Mouse (Mus musculus) kidney, adult 2 months (tissue): ENCODE data around the gene U2af2. TPM values are rescaled to one million over a fixed set of nuclear protein-coding genes. Genes with fewer than 3 reads are reported as not detected.

Experiments
- DNase-seq: peaks from one replicate; pipeline ENCODE4 v3.0.0; 2021
- H3K27ac ChIP-seq: fragments of 200-500 bp; 2 replicates; pipeline ENCODE4 v1.5.1; 2012; ENCODE audit warnings: low read depth, low read length, control low read depth, inconsistent platforms; ENCODE audit not compliant: insufficient read depth
- H3K27me3 ChIP-seq: fragments of 200-500 bp; replicated peaks from 2 replicates; pipeline ENCODE4 v1.6.1; 2012; ENCODE audit warnings: mild to moderate bottlenecking, moderate library complexity, low read length, inconsistent platforms; ENCODE audit not compliant: control insufficient read depth, insufficient read depth
- H3K36me3 ChIP-seq: fragments of 200-500 bp; 2 replicates; pipeline ENCODE4 v1.6.1; 2012; ENCODE audit warnings: mild to moderate bottlenecking, moderate library complexity, low read length, inconsistent platforms; ENCODE audit not compliant: control insufficient read depth, insufficient read depth
- H3K4me1 ChIP-seq: fragments of 200-500 bp; 2 replicates; pipeline ENCODE4 v1.6.1; 2011; ENCODE audit warnings: low read length; ENCODE audit not compliant: control insufficient read depth, insufficient read depth
- H3K4me3 ChIP-seq: fragments of 200-500 bp; 2 replicates; pipeline ENCODE4 v1.5.1; 2011; ENCODE audit warnings: mild to moderate bottlenecking, low read depth, low read length, control low read depth; ENCODE audit not compliant: insufficient read depth
- CTCF ChIP-seq: fragments of 200-500 bp; conservative IDR thresholded peaks from 2 replicates; pipeline ENCODE4 v1.5.1; 2011; ENCODE audit warnings: low read depth, mild to moderate bottlenecking, control low read depth, low read length, moderate library complexity, mixed read lengths; ENCODE audit not compliant: insufficient read depth, insufficient read length
- POLR2A ChIP-seq: fragments of 200-500 bp; IDR thresholded peaks from one replicate; pipeline ENCODE4 v1.6.1; 2011; ENCODE audit warnings: low read depth, low read length, control low read depth
- WGBS: fragments of 180-500 bp; shearing (Covaris S2); methylation state at CpG from one replicate; pipeline ENCODE4 v1.1.7; 2018; 5-methylcytosine and 5-hydroxymethylcytosine counted together
- polyA plus RNA-seq: library from polyadenylated mRNA; depleted of rRNA; stranded (reverse); fragments of >200 nt; gene quantifications from 2 replicates; pipeline ENCODE4 v1.2.3, GENCODE M21; 2012

U2af2 gene
- polyA plus RNA-seq, 1 experiment, result 153 TPM

DNA sequence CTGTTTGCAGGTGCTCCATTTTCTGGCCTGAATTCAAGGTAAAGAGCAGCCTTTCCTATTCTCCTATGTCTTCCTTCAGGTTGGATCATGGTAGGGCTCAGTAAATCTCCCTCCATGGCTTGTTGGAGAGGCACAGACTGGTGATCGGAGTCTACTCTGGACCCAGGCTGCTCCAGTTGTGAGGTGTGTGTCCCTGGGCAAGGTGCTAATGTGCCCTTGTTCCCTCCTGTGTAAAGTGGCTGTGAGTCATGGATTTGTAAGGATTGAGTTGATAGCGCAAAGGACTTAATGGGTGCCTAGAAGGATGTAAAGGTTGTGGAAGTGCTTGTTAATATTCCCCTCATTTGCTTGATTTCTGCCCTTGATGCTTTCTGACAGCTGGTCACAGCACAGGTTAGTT is 20.0 kb downstream of the U2af2 start:
- DNase-seq, result no peak
- Histone ChIP-seq H3K27me3 (no peaks in the 10 kb centered on the region), H3K36me3 (0 out of 2 replicates have a peak, but pooled peaks cover 1% of the 10 kb centered on the region), H3K4me3 (no peak overlapping the region), H3K27ac (no peak overlapping the region), H3K4me1 (peaks cover 13% of the 10 kb centered on the region; the same call in 1 of the 2 replicates)
- TF ChIP-seq CTCF (no peak), POLR2A (no peak)
- WGBS, result 77% methylated on average over 2 of the region's 2 CpGs

GRCm38 (mm10) chr7:5083325-5084105 is 21.6 kb downstream of the U2af2 start:
- H3K36me3 ChIP-seq, result no peaks in the 10 kb centered on the region
- no peak overlapping the region for H3K27ac ChIP-seq
- no peaks in the 10 kb centered on the region for H3K27me3 ChIP-seq
- TF ChIP-seq CTCF (no peak), POLR2A (no peak)
- peak; percentile 86 for DNase-seq
- H3K4me3 ChIP-seq, result no peak overlapping the region
- WGBS, result 56% methylated on average over 18 of the region's 18 CpGs
- H3K4me1 ChIP-seq, result peaks cover 25% of the 10 kb centered on the region

- no peaks in the 10 kb centered on the region for H3K27me3 ChIP-seq
- no peaks in the 10 kb centered on the region for H3K36me3 ChIP-seq
- no peak overlapping the region for H3K4me3 ChIP-seq
- peaks cover 29% of the 10 kb centered on the region for H3K4me1 ChIP-seq
- H3K27ac ChIP-seq, result no peak overlapping the region
- TF ChIP-seq CTCF (no peak), POLR2A (no peak)
- WGBS, result 90% methylated on average over 1 of the region's 1 CpGs
- DNase-seq, result no peak
Observed at GRCm38 (mm10) chr7:5085512-5085911, 23.6 kb downstream of the U2af2 start.

DNA sequence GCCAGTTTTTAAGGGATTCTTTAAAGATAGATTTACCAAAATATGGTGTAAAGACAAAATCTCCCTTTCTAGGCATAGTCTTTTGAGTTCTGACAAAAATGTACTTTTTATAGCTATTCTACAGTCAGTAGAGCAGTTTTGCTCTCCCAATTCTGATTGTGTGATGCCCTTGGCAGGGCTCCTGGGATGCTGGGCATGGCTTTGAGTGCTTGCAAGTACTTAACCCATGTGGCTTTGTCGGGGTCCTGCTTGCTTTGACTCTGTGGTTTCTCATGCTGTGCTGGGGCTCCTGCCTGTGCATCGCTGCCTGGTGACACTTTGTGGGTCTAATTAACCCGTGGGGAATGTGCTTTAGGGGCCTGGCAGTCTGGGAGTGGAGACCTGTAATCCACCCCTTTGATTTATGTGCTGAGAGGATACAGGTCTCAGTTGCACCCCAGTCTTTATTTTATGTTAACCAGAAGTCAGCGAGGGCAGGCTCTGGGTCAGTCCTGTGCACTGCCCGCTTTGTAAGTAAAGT is 25.0 kb downstream of the U2af2 start:
- Histone ChIP-seq H3K36me3 (no peaks in the 10 kb centered on the region), H3K4me3 (no peak overlapping the region), H3K27me3 (no peaks in the 10 kb centered on the region), H3K27ac (no peak overlapping the region), H3K4me1 (peaks cover 29% of the 10 kb centered on the region)
- TF ChIP-seq POLR2A (no peak), CTCF (no peak)
- DNase-seq, result peak; percentile 31
- 33% methylated on average over 5 of the region's 5 CpGs for WGBS

GRCm38 (mm10) chr7:5087886-5088285 is 25.9 kb downstream of the U2af2 start:
- 39% methylated on average over 4 of the region's 4 CpGs for WGBS
- peak; percentile 84 for DNase-seq
- peaks cover 27% of the 10 kb centered on the region for H3K4me1 ChIP-seq

GRCm38 (mm10) chr7:5089853-5090252 is 27.9 kb downstream of the U2af2 start:
- H3K4me3 ChIP-seq, result no peak overlapping the region
- 90% methylated on average over 15 of the region's 15 CpGs for WGBS
- H3K27ac ChIP-seq, result no peak overlapping the region
- TF ChIP-seq CTCF, result no peak
- TF ChIP-seq POLR2A, result no peak
- peaks cover 27% of the 10 kb centered on the region for H3K4me1 ChIP-seq
- no peaks in the 10 kb centered on the region for H3K27me3 ChIP-seq
- no peaks in the 10 kb centered on the region for H3K36me3 ChIP-seq
- no peak for DNase-seq

More at GRCm38 (mm10) chr7:5087886-5088285, 25.9 kb downstream of the U2af2 start:
- Histone ChIP-seq H3K27ac (peak overlapping the region; percentile 55), H3K4me3 (no peak overlapping the region), H3K36me3 (no peaks in the 10 kb centered on the region), H3K27me3 (no peaks in the 10 kb centered on the region)
- no peak for TF ChIP-seq POLR2A
- TF ChIP-seq CTCF, result no peak

DNA sequence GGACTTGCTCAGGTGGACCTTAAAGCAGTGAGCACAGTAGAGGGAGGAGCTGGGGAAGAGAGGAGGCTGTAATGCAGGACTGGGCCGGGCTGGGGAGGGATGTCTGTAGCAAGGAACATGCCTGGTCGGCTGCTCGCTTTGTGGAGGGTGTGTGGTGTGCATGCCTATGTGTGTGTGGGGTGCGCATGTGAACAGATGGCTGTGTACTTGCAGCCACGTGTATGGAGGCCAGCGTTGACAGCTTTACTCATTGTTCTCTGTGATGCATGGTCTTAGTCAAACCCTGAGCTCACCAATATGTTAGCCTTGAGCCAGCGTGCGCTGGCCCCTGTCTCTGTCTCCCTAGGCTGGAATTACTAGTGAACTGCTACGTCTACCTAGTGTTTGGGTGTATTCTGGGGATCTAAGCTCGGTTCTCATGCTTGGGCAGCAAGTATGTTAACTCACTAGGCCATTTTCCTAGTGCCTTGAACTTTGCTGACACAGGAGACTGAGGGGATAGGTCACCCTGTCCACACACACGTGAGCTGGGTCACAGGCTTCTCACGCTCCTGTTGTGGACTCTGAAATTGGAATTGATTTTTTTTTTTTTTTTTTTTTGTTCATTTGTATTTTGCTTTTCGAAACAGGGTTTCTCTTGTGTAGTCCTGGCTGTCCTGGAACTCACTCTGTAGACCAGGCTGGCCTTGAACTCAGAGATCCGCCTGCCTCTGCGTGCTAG is 29.2 kb downstream of the U2af2 start:
- WGBS, result 78% methylated on average over 15 of the region's 15 CpGs

More for the DNA sequence above, 29.2 kb downstream of the U2af2 start:
- DNase-seq, result no peak
- no peak for TF ChIP-seq POLR2A
- TF ChIP-seq CTCF, result no peak
- H3K36me3 ChIP-seq, result peaks cover 2% of the 10 kb centered on the region; the same call in 1 of the 2 replicates
- no peak overlapping the region for H3K4me3 ChIP-seq
- H3K4me1 ChIP-seq, result peaks cover 23% of the 10 kb centered on the region
- H3K27me3 ChIP-seq, result no peaks in the 10 kb centered on the region
- H3K27ac ChIP-seq, result no peak overlapping the region
